Mouse (Mus musculus) lung, adult 18-20 months (tissue): ENCODE measurements at regions not wholly inside any gene's neighbourhood (a gene's known extent, or its start where the extent isn't known, plus 50 kb on each side); places are given as distances from the start of the nearest gene placed in this dataset.

ENCODE experiments used
- DNase-seq, 2 experiments: peaks; one replicate each; pipeline ENCODE4 v3.0.0; 2022; ENCODE audit warnings: mixed read lengths in 2 of 2

DNA sequence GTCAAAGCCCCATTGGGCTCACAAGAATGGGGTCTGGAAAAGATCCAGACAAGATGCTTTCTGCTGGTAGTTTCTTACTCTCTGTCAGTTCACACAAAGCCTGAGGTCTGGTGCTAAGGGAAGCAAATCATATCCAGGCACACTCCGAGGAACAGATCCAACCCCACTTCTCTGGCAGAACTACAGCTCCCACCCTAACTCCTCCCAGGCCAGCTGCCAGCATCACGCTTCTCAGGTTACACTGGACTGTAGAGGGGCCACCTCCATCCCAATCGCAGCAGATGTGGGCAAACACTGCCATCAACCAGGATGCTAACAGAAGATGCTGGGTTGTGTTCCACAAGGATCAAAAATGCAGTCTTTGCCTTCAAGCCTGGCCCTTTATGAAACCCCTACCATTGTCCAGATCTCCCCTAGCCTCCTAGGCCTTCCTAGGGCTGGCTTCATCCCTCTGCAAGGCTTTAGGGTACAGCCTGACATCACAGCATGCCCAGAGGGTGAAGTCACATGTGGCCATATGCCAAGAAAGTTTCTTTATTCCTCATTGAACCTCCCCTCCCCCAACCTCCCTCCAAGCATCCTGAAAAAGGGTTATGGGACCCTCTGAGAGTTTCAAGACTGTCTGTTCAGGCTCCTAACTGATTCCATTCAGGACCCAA is 99.6 kb upstream of the 2610301B20Rik start:
- no peak for DNase-seq

DNA sequence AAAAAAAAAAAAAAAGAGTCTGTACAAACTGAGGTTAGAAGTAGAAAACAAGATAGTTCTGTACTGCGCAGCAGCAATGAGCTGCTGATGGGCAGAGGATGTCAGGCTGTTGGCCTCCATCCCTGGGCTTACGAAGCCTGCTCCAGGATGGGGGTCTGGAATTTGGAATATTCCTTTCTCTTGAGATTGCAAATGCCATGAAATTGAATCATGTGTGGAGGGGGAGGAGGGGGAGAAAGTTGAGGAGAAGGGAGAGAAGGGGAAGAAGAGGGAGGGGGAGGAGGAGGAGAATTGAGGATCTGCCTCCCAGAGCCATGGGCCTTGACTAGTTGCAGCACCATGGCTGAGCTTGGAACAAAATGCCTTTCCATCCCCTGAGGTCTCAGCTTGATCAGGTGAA is 87.6 kb upstream of the 2610301B20Rik start:
- DNase-seq = no peak

DNA sequence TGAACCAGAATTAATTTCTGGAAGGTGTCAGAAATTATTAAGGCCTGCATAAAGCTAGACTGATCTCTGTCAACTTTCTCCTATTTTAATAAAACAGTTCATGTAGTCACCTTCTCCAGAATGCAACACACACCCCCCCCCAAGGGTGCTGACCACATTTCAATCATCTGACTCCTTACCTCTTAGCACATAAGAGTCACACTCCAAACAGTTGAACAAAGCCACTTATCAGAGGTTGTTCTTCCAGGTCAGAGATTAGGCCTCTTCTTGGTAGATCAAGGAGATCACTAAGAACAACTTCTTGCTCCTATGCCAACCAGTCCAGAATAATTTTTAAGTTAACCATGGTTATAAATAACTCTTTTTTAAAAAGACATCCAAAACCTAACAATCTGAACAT is 86.0 kb upstream of the 2610301B20Rik start:
- peak; percentile 21 to 56 for DNase-seq

DNA sequence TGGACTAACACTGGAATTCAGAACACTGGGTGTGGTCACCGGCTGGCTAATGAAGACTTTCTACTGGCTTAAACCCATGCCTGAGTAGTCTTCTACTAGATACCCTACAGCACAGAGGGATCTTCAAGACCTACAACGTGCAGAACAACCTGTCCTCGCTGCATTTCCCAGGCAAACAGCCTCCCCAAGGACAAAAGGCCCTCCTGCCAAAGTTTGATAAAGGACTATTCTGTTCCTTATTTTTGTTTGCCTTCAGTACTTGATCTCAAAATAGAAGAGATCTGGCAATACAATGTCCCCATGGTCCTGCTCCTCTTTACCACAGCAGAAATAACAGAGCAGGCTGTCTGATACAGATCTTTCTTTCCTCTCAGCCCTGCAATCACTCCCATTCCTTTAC is 85.2 kb upstream of the 2610301B20Rik start:
- DNase-seq = peak in 1 of 2 experiments; percentile 4

DNA sequence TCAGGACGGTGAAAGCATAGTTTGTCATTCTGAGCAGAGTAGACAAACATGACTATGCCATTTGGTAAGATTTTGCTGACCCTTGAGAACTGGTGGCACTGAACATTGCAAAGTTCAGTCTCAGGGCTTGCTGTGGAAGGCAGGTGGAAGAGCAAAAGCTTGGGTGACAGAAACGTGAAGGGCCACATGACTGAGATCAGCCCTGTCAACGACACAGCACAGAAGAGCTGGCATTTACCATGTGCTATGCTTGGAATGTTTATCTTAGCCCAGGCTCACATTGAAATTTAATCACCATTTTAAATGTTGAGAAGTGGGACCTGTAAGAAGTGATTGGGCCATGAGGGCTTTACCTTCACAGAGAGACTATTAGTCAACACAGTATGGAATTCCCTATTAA is 81.7 kb upstream of the 2610301B20Rik start:
- DNase-seq = peak in 1 of 2 experiments; percentile 3

DNA sequence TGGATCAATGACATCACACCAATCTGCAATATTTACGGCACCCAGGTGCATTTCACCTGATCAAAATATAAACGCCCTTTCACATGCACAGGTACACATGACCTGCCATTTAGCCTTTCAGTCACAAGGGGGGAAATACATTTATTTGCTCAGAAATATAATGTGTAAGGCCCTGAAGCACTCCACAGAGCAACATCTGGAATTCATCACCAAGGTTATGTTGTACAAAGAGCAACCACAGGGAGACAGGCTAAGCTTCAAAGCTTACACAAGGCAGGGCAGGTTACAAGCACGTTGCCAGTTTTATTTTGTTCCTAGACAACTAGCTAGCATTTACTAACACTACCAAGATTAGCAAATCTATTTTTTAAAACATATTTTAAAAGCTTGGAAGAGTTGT is 79.8 kb upstream of the 2610301B20Rik start:
- no peak for DNase-seq

DNA sequence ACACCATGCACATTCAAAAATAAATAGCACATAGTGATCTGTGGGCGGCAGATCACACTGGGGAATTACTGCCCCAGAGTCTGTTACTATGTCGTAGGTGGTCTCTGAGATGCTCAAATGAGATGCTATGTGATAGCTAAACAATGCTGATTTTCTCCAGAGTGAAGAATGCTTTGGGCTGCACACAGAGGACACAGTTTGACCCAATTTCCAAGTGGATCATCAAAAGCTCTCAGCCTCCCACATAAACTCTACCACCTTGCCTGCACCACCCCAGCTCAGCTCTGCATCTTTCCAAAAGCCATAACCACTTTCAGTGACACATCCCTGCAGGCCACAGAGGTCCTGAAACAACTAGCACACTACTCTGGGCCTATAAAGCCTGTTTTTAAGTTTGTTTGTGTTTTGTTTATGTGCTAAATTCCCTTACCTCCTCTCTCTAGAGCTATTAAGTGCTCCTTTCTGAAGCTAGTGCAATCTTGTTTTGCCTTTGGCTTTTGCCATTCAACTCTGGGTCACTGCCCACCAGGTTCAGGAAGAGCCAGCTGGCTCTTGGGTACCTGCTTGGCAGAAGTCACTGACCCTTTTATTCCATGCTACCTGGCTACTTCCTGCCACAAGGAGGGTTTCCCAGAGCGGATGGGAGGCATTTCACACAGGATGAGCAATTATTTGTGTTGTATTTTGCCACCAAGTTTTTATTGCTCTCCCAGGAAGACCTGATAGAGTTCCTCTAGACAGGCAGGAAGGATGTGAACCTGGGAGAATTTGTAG is 73.3 kb upstream of the 2610301B20Rik start:
- no peak for DNase-seq

DNA sequence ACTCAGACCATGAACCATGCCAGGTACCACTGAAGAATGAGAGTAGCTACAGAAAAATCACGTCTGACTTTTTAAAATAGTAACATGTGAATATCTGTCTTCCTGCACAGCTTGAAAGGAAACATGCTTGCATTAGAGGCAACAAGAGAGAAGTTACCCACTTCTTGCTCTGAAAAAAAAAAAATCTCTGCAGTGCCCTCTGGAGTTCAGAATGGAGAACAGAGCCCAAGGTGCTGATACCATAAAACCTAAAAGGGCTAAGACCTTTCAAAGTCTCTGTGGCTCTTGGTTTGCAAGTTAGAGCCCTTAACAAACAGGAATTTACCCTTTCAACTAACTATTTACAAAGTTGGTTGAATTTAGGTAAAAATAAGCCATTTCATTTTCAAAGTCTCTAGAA is 69.6 kb upstream of the 2610301B20Rik start:
- DNase-seq = peak in 1 of 2 experiments; percentile 2

DNA sequence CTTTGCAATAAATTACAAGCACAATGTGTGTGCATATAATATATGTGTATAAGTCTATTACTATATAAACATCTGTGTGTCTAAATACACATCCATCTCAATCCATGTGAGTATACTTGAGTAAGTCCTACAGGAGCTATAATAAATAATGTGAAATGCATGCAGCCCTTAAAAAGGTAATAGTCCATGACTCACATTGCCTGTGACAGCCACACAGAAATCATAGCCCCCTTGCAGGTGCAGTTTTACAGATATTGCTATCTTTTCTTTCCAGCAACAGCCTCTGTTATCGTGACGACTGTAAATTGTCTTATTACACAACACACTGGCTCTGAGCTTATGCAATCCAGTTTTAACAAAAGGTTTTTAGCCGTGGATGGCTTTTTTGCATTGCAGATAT is 67.0 kb upstream of the 2610301B20Rik start:
- DNase-seq = no peak

DNA sequence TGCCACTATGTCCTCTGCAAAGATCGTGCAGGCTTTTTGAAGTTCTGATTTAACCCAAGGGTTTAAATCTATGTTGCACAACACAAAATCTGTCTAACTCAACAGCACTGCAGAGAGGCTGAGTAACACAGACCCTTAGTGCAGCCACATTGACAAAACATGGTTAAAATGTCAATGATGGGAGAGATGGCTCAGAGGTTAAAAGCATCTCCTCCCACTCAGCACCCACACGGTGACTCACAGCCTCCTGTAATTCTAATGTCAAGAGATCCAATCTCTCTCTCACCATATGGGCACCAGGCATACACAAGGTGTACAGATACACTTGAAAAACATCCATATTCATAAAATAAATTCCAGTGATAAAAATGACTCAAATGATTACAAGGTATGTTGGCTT is 61.4 kb upstream of the 2610301B20Rik start:
- no peak for DNase-seq
